Mouse (Mus musculus) stomach, embryonic 15.5 days (tissue): Measurements from ENCODE around the gene Krt34. TPM values are rescaled to one million over a fixed set of nuclear protein-coding genes. Genes with fewer than 3 reads are reported as not detected.

ENCODE experiments used
- ATAC-seq: fragments of 200-750 bp; cut with Nextera tagmentation; 2 replicates; pipeline ENCODE4 v1.8.0; 2017; ENCODE audit warnings: low read depth, moderate number of reproducible peaks, moderate TSS enrichment; ENCODE audit not compliant: insufficient read depth, low FRiP score
- H3K27ac ChIP-seq: fragments of 300-500 bp; sonication (generic); 2 replicates; pipeline ENCODE4 v1.5.1; 2015; ENCODE audit warnings: mild to moderate bottlenecking, inconsistent platforms
- H3K27me3 ChIP-seq: fragments of 300-500 bp; sonication (generic); replicated peaks from 2 replicates; pipeline ENCODE4 v1.6.1; 2015; ENCODE audit warnings: inconsistent platforms
- H3K36me3 ChIP-seq: fragments of 300-500 bp; sonication (generic); 2 replicates; pipeline ENCODE4 v1.6.1; 2015; ENCODE audit warnings: inconsistent platforms
- H3K4me1 ChIP-seq: fragments of 300-500 bp; sonication (generic); 2 replicates; pipeline ENCODE4 v1.6.1; 2015; ENCODE audit warnings: inconsistent platforms
- H3K4me2 ChIP-seq: fragments of 300-500 bp; sonication (generic); 2 replicates; pipeline ENCODE4 v1.6.1; 2015; ENCODE audit warnings: mild to moderate bottlenecking, inconsistent platforms
- H3K4me3 ChIP-seq: fragments of 300-500 bp; sonication (generic); replicated peaks from 2 replicates; pipeline ENCODE4 v1.5.1; 2015; ENCODE audit warnings: inconsistent platforms
- H3K9ac ChIP-seq: fragments of 300-500 bp; sonication (generic); 2 replicates; pipeline ENCODE4 v1.6.1; 2015; ENCODE audit warnings: inconsistent platforms
- H3K9me3 ChIP-seq: fragments of 300-500 bp; sonication (generic); 2 replicates; pipeline ENCODE4 v1.6.1; 2016; ENCODE audit warnings: inconsistent platforms
- WGBS: fragments of 180-500 bp; shearing (Covaris S2); methylation state at CpG from one replicate; pipeline ENCODE4 v1.1.7; 2015; 5-methylcytosine and 5-hydroxymethylcytosine counted together
- polyA plus RNA-seq: library from polyadenylated mRNA; unstranded; fragments of >200 nt; fragmentation: Nextera tagmentation; extraction: Ambion mirVana; gene quantifications from 2 replicates; pipeline ENCODE4 v1.2.1, GENCODE M21; 2015

The Krt34 gene
- 0.41 and 0.91 TPM in 2 replicates for polyA plus RNA-seq

- H3K4me2 ChIP-seq: no peak within 1 kb of the TSS
- H3K36me3 ChIP-seq: no peaks in the 10 kb centered on the region
- no peaks in the 10 kb centered on the region for H3K27me3 ChIP-seq
- ATAC-seq: no peak
- no peak within 1 kb of the TSS for H3K27ac ChIP-seq
- H3K4me1 ChIP-seq: no peaks in the 10 kb centered on the region
- no peaks in the 10 kb centered on the region for H3K9me3 ChIP-seq
- no peak within 1 kb of the TSS for H3K9ac ChIP-seq
- 86% methylated on average over 6 of the region's 6 CpGs for WGBS
- no peak within 1 kb of the TSS for H3K4me3 ChIP-seq
Measured at GRCm38 (mm10) chr11:100041454-100041853, at the start of gene Krt34. Gene Krt34, minus strand, starts transcription at chr11:100041554.

DNA sequence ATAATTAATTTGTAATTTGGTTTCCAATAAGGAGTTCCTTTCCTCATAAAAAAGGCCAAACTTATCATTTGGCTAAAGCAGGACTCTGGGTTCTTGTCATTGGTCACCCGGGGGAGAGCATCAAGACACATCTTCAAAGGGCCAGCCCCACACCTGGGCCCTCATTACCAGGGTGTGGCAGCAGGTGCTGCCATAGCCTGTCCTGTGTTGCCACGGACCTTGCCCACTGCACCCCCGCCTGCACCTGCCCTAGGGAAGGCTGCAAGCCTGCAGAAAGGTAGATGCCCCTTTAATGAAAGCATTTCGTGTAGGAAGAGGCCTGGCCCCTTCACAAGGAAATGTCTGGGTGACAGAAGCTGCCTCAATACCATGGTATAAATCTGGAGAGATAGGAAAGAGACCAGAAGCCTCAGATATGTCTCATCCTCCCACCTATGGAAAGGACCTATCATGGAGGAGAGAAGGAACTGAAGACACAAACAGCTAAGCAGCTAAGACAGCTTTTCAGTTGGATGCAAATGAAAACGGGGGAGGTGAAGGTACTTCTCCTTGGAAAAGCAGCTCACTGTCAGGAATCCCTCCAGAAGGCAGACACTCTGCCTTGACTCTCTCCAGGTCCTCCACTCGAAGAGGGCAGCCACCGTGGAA lies 47.1 kb upstream of the Krt34 start:
- ATAC-seq: no peak

DNA sequence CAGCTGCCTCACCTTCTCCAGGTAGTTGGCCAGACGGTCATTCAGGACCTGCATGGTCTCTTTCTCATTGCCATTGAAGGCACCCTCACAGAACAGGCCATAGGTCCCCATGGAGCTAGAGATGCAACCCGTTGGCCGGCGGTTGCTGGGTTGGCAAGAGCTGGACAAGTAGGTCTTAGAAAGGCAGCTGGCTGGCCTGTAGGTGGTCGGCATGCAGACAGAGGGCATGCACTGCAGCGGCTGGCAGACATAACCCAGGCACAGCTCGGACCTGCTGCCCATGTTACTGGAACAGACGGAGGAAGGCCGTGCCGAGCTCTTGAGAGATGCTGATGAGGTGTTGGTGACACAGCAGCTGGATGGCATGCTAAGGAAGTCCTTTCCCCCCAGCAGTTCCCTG lies 46.5 kb upstream of the Krt34 start, which contains the start of gene Krt32:
Gene Krt32, minus strand, starts transcription at position 366 of the 400 bp plus-strand sequence.
- Histone ChIP-seq H3K27ac (no peak within 1 kb of the TSS), H3K4me3 (no peak within 1 kb of the TSS), H3K4me1 (no peaks in the 10 kb centered on the region), H3K4me2 (no peak within 1 kb of the TSS), H3K36me3 (no peaks in the 10 kb centered on the region), H3K9ac (no peak within 1 kb of the TSS), H3K9me3 (no peaks in the 10 kb centered on the region), H3K27me3 (no peaks in the 10 kb centered on the region)
- no peak for ATAC-seq
- 88% methylated on average over 10 of the region's 10 CpGs for WGBS

More for the DNA sequence above, 47.1 kb upstream of the Krt34 start:
- H3K4me3 ChIP-seq: no peak overlapping the region
- H3K9me3 ChIP-seq: no peaks in the 10 kb centered on the region
- H3K27me3 ChIP-seq: no peaks in the 10 kb centered on the region
- no peak overlapping the region for H3K27ac ChIP-seq
- no peaks in the 10 kb centered on the region for H3K36me3 ChIP-seq
- H3K4me1 ChIP-seq: no peaks in the 10 kb centered on the region
- 62% methylated on average over 7 of the region's 7 CpGs for WGBS
- no peak overlapping the region for H3K9ac ChIP-seq
- H3K4me2 ChIP-seq: no peak overlapping the region

DNA sequence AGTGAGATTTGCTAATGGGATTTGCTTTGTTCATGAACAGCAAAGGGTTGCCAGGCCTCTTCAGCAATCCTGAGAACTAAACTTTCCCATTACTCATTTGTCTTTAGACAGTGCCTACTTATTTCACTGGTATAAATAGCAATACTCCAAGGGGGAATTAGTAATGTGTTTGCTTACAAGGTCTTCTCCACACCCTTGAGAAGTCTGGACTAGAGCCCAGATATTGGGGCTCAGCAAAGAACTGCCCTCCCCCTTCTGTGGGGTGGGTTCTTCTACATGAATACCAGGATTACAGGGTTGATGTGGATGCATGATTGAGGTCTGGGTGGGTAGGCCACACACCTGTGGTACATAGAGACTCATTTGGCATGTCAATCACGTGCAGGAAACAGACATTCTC lies 32.5 kb upstream of the Krt34 start:
- H3K27ac ChIP-seq: peak overlapping the region; percentile 67; the same call in 1 of the 2 replicates
- H3K4me2 ChIP-seq: no peak overlapping the region
- WGBS: 43% methylated on average over 1 of the region's 1 CpGs
- H3K9me3 ChIP-seq: no peaks in the 10 kb centered on the region
- no peaks in the 10 kb centered on the region for H3K36me3 ChIP-seq
- ATAC-seq: peak; percentile 63
- H3K9ac ChIP-seq: no peak overlapping the region
- no peaks in the 10 kb centered on the region for H3K4me1 ChIP-seq
- H3K27me3 ChIP-seq: no peaks in the 10 kb centered on the region
- no peak overlapping the region for H3K4me3 ChIP-seq

GRCm38 (mm10) chr11:100067293-100068036 lies 26.1 kb upstream of the Krt34 start:
- Histone ChIP-seq H3K4me2 (no peak overlapping the region), H3K9me3 (no peaks in the 10 kb centered on the region), H3K4me3 (no peak overlapping the region), H3K4me1 (no peaks in the 10 kb centered on the region), H3K36me3 (no peaks in the 10 kb centered on the region), H3K9ac (no peak overlapping the region), H3K27ac (peak overlapping the region; percentile 87), H3K27me3 (no peaks in the 10 kb centered on the region)
- ATAC-seq: peak; percentile 90
- WGBS: 59% methylated on average over 17 of the region's 17 CpGs

- ATAC-seq: no peak
- Histone ChIP-seq H3K9ac (no peak overlapping the region), H3K36me3 (no peaks in the 10 kb centered on the region), H3K27me3 (no peaks in the 10 kb centered on the region), H3K27ac (peak overlapping the region; percentile 74; the same call in 1 of the 2 replicates), H3K4me3 (no peak overlapping the region), H3K4me2 (no peak overlapping the region), H3K9me3 (no peaks in the 10 kb centered on the region), H3K4me1 (no peaks in the 10 kb centered on the region)
- WGBS: 68% methylated on average over 12 of the region's 12 CpGs
Measured at GRCm38 (mm10) chr11:100066236-100067010, 25.1 kb upstream of the Krt34 start.

GRCm38 (mm10) chr11:100058875-100059274 lies 17.5 kb upstream of the Krt34 start:
- Histone ChIP-seq H3K4me3 (no peak overlapping the region), H3K9me3 (no peaks in the 10 kb centered on the region), H3K4me2 (no peak overlapping the region), H3K4me1 (no peaks in the 10 kb centered on the region), H3K27me3 (no peaks in the 10 kb centered on the region), H3K36me3 (no peaks in the 10 kb centered on the region), H3K9ac (no peak overlapping the region), H3K27ac (no peak overlapping the region)
- no peak for ATAC-seq
- 75% methylated on average over 8 of the region's 8 CpGs for WGBS

- WGBS: 58% methylated on average over 9 of the region's 9 CpGs
- Histone ChIP-seq H3K4me1 (no peaks in the 10 kb centered on the region), H3K4me2 (no peak overlapping the region), H3K9ac (no peak overlapping the region), H3K27ac (peak overlapping the region; percentile 59; the same call in 1 of the 2 replicates), H3K4me3 (no peak overlapping the region), H3K27me3 (no peaks in the 10 kb centered on the region), H3K36me3 (no peaks in the 10 kb centered on the region), H3K9me3 (no peaks in the 10 kb centered on the region)
- ATAC-seq: no peak; the same call in 1 of the 2 replicates
Measured at GRCm38 (mm10) chr11:100055686-100056655, 14.6 kb upstream of the Krt34 start.

GRCm38 (mm10) chr11:100050451-100050850 lies 9.1 kb upstream of the Krt34 start, which contains the start of gene Krt31:
Gene Krt31, minus strand, starts transcription at chr11:100050551.
- no peak for ATAC-seq
- 85% methylated on average over 3 of the region's 3 CpGs for WGBS
- no peaks in the 10 kb centered on the region for H3K36me3 ChIP-seq

DNA sequence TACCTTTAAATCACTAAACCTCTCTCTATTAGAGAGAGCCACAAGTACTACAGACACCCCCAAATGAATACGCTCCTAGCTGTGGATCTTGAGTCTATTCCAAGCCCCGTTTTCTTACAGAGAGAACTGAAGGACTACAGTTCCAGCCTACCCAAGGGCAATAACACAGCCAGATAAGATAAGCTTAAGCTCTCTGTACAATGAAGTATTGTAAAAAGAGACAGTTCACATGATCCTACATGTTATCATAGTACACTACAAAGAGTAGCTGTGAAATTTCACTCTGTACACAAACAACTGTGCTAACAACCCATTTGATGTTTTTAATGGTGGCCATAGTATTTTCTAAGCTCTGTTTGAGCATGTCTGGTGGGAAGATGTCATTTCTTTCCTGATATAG lies 5.8 kb upstream of the Krt34 start:
- H3K27me3 ChIP-seq: no peaks in the 10 kb centered on the region
- no peak overlapping the region for H3K4me2 ChIP-seq
- H3K9me3 ChIP-seq: no peaks in the 10 kb centered on the region
- H3K4me1 ChIP-seq: no peaks in the 10 kb centered on the region
- H3K4me3 ChIP-seq: no peak overlapping the region
- H3K9ac ChIP-seq: no peak overlapping the region
- ATAC-seq: no peak
- 72% methylated on average over 2 of the region's 2 CpGs for WGBS
- H3K36me3 ChIP-seq: no peaks in the 10 kb centered on the region
- no peak overlapping the region for H3K27ac ChIP-seq

More at GRCm38 (mm10) chr11:100050451-100050850, 9.1 kb upstream of the Krt34 start, which contains the start of gene Krt31:
- H3K27me3 ChIP-seq: no peaks in the 10 kb centered on the region
- H3K9me3 ChIP-seq: no peaks in the 10 kb centered on the region
- H3K9ac ChIP-seq: no peak within 1 kb of the TSS
- no peak within 1 kb of the TSS for H3K27ac ChIP-seq
- no peak within 1 kb of the TSS for H3K4me2 ChIP-seq
- no peaks in the 10 kb centered on the region for H3K4me1 ChIP-seq
- no peak within 1 kb of the TSS for H3K4me3 ChIP-seq

DNA sequence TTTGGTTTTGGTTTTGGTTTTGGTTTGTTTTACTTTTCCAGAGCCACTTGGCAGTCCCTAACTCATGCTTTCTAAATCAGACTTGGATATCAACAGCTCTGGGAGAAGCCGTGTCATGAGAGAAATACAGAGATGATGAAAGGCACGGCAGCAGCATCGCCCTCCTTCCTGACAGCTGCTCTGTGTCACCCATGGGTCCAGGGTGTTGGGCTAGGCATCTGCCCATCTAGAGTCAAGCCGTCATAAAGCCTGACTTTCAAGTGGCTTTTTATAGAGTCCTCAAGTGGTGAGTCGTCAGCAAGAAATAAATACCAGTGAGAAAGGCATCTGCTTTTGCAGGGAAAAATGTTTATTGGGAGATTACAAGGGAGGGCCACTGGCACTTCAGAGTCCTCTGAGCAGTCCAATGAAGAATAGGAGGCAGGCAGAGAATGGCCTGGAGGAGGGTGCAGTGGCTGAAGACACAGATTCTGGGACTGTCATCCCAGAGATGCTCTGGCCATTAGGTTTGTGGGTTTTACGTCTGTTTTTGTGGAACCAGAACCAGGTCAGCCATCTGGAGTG lies 5.0 kb upstream of the Krt34 start:
- Histone ChIP-seq H3K4me1 (no peaks in the 10 kb centered on the region), H3K27me3 (no peaks in the 10 kb centered on the region), H3K9ac (no peak overlapping the region), H3K4me2 (no peak overlapping the region), H3K27ac (no peak overlapping the region), H3K36me3 (no peaks in the 10 kb centered on the region), H3K9me3 (no peaks in the 10 kb centered on the region), H3K4me3 (no peak overlapping the region)
- WGBS: 65% methylated on average over 6 of the region's 6 CpGs
- no peak for ATAC-seq
